Mouse (Mus musculus) c-Kit-positive CD71-negative TER-119-negative erythroid progenitor cells, embryonic 14.5 days (primary cell): ENCODE results near the gene En1.

Experiments used
- DNase-seq: peaks from one replicate; pipeline ENCODE4 v3.0.0-alpha.2; 2013; ENCODE audit warnings: low read depth

En1 gene

DNA sequence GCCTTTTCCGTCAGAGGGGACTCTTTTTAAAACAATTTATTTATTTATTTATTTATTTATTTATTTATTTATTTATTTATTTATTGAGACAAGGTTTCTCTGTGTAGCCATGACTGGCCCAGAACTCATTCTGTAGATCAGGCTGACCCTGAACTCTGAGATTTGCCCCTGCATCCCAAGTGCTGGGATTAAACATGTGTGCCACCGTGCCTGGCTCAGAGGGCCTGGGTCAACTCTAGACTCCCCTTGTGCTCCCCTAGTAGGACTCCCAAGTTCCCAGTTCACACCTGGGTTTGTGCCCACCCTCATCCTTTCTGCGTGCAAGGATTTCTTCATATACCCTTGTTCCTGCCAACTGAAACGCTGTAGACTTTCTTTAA is 25.4 kb downstream of the En1 start:
- no peak for DNase-seq

DNA sequence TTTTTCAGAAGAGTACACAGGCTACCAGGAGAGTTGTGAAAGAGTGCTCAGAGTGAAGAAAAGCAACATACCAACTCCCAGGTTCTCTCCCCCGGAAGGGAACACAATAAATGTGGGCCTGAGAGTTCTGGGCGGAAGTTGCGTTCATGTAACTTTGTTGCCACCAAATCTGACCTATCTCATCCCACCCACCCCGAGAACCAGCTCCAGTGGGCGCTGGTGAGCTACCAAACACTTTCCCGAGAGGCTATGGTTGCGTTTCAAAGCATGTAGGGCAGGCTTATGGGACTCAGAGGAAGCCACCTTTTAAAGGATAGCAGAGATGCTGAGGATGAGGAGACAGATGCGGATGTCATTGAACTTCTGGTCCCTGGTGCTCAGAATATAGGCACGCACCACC is 26.6 kb downstream of the En1 start:
- no peak for DNase-seq

DNA sequence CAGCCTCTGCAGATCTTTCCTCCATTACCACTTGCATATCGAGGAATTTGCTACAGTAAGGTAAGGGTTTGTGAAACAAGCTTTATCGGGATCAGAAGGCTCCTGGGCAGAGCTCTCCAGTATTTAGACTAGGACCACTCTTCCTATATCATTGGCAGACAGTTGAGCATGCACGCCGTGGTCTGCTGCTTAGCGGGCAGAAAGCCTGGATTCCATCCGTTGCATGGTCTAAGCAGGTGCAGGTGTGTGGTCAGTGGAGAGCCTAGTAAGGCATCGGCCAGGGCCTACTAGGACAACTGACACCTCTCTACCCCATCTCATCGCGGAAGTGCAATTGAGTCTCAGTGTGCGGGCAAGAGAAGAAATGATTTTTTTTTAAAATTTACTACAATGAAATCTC is 41.2 kb downstream of the En1 start:
- no peak for DNase-seq

DNA sequence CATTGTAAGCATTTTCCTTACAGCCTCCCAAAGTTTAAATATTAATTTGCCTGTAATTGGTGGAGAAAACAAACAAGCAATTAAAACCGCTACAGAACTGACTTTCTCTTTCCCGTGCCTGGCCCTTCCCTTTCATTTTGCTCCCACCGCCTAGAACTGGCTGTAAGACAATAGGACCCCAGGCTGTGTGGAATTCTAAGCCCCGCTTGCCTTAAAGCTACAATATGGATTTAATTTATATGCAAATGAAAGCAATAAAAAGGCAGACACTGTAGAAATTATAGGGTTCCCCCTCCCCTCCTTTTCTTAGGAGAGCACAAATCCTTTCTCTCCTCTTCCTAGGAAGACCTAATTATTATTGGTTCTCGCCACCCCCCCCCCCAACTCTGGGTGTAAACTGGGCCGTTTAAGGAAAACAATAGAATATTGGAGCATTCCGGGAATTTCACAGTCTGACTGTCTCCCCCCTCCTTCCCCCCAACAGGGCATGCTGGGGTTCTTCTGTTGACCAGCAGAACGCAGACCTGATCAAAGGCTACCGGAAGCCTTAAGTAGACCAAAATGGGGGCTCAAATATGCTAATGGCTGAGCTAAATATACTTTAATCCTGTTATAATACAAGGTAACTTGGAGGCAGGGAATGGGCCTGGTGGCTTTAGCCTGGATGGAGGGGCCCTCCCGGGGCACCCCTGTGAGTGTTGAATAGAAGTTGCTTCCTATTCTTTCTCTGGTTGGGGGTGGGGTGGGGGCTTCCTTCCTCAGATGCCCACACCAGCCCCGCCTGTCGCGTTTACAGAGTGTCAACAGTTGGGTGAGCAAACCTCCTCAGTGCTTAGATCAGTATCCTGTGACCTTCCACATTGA is 41.9 kb downstream of the En1 start:
- no peak for DNase-seq

DNA sequence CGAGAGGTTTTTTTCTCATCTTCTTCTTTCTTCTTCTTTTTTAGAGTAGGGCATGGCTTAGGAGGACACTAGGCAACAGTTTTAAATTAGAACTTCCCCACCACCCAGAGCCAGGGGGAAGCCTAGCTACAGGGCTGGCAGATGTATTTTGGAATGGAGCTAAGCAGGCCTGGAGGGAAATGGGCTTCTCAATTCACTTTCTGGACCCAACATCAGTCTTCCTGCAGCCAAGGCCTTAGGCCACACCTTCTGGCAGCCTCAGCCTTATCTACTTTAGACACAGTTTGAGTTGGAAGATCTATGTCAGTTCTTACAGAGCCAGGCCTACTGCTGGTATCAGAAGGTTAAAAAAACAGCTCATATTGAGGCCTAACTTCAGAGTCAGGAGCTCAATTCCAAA is 42.5 kb downstream of the En1 start:
- no peak for DNase-seq

DNA sequence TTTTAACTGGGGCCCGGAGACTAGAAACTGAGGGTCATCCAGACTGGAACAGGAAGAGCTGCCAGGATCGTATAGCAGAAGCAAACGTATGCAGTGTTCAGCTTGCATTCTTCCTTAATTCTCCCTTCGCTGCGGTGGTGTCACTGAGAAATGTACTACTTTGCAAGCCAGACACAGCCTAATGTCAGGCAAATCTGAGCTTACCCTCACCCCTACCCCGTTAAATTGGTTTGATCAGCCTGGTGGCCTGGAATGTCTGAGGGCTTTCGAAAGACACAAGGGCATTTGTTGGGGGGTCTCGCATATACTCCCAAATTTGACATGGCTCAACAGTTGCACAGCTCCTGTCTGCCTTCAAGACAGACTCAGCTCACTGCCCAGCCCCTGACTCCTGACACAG is 47.9 kb downstream of the En1 start:
- DNase-seq: no peak

DNA sequence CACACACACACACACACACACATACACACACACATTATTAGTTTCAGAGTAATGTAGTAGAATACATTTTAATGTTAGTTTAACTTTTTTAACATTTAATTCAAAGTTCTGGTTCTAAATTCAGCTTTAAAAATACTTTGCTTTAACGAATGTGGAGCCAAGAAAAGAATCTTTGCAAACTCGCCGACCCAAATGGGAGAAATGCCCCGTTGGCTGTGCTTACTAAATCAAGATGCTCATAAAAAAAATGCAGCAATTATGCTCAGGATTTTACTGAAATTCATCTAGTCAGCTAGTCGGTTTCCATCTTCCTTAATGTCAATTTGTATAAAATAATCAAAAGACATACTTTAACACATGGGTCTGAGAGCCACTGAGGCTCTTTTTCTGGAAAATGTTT is 49.8 kb downstream of the En1 start:
- DNase-seq: no peak

DNA sequence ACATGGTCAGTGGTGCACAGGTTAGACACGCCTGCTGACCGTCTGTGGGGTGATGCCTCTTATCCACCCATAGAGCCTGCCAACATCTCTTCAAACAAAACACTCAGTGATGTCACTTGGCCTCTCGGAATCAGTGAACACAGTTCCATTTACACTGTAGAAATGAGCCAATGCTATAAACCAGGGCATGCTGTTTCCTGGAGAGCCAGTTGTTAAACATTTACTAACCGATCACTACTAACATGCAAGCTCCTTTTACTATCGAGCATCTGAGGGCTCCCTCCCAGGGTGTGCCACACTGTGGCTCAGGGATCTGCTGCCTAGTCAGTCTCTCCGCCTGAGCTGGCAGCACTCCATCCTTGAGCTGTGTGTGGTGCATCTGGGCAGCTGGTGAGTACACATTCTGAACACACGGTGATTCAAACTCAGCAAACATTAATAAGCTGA is 52.8 kb downstream of the En1 start:
- no peak for DNase-seq
